Mouse (Mus musculus): ENCODE measurements at regions not wholly inside any gene's neighbourhood (a gene's known extent, or its start where the extent isn't known, plus 50 kb on each side); places are given as distances from the start of the nearest gene placed in this dataset.

DNA sequence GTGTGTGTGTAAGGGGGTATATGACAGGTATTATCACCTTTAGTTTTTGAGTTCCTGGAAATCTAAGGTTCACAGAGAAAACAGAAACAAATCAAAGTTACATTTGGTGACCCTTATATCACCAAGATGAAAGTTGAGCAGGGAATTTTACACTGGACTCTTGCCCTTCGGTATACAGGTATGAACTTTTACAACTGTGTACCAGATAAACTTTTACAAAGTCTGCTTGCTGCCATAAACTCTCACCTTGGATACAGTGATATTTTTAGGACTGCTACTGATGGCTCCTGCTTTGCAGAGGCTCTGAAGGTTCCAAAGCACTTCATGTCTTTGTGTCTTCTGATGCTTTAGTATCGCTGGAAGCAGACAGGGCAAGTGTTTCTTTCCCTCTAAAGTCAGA, 461.3 kb upstream of the Smarca2 start:
- Histone ChIP-seq H3K9ac (replicated peaks) (no peak overlapping the region), H3K4me2 (replicated peaks) (no peak overlapping the region), H3K36me3 (no peaks in the 10 kb centered on the region), H3K9me3 (no peaks in the 10 kb centered on the region), H3K4me1 (peaks cover 5% of the 10 kb centered on the region), H3K27me3 (no peaks in the 10 kb centered on the region), H3K4me3 (no peak overlapping the region), H3K27ac (replicated peaks) (no peak overlapping the region)
- ATAC-seq (ENCODE audit: low FRiP score, low read depth), result no peak
- 93% methylated on average over 2 of the region's 2 CpGs for WGBS

DNA sequence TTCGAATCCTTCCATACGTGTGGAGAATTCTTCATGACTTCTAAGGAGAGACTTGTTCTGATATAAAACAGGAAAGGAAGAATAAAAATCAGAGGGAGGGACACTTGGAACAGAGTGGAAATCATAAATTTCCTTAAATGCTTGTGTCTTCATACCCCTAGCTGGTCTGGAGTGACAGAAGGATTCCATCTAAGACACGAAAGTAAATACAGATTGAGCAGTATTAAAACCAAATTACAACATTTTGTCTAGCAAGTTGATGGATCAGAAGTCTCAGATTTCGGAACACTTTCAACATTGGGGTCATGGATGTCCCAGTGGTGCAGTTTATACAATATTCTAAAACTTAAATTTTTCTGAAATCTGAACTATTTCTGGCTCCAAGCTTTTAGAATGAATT, 453.6 kb upstream of the Smarca2 start:
- 89% methylated on average over 4 of the region's 4 CpGs for WGBS
- Histone ChIP-seq H3K4me1 (no peaks in the 10 kb centered on the region), H3K36me3 (no peaks in the 10 kb centered on the region)

DNA sequence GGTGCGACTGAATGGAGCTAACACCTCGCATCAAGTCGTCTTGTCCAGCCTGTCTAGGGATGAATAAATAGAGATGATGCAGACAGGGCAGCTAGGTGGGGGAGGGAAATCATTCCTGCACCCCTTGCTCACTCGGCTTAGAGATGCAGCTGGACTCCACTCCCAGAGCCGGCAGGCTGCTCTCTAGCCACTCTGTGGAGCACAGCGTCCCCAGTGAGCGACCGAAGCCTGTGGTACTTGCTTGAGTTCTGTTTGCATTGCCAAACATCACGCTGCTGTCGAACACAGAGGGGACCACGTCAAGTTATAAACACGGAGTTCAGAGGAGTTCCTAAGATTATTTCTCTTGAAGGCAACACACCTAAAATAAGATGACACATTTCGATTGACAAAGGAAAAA, 439.9 kb upstream of the Smarca2 start:
- Histone ChIP-seq H3K4me3 (0 out of 2 replicates have a peak overlapping the region, but pooled peaks have one; percentile 2), H3K36me3 (no peaks in the 10 kb centered on the region), H3K9me3 (no peaks in the 10 kb centered on the region), H3K4me1 (0 out of 2 replicates have a peak, but pooled peaks cover 3% of the 10 kb centered on the region), H3K27ac (replicated peaks) (no peak overlapping the region), H3K9ac (replicated peaks) (no peak overlapping the region), H3K27me3 (no peaks in the 10 kb centered on the region), H3K4me2 (replicated peaks) (peak overlapping the region; percentile 33)
- ATAC-seq (ENCODE audit: low FRiP score, low read depth), result no peak
- 27% methylated on average over 13 of the region's 13 CpGs for WGBS

More for the DNA sequence above, 453.6 kb upstream of the Smarca2 start:
- Histone ChIP-seq H3K27ac (replicated peaks) (no peak overlapping the region), H3K9me3 (no peaks in the 10 kb centered on the region), H3K4me3 (no peak overlapping the region), H3K27me3 (no peaks in the 10 kb centered on the region), H3K4me2 (replicated peaks) (no peak overlapping the region), H3K9ac (replicated peaks) (no peak overlapping the region)
- no peak for ATAC-seq (ENCODE audit: low FRiP score, low read depth)

DNA sequence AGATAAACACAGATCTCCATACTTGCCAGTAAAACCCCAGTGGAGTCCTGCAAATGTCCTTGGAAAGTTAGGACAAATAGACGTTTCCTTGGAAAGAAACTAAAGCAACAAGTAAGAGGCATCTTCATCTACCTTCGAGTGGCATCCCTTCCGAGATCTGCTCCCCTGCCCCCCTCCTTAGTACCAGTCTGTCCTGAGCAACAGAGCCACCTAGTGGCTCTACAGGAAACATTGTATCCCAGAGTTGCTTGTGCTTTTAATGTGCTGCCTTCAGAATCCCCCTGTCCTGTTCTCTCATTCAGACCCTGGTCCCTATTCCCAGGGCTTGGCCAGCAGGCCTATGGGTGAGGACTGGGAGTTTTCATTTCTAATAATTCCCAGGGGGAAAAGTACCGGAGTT, 423.1 kb upstream of the Smarca2 start:
- 30% methylated on average over 4 of the region's 4 CpGs for WGBS
- ATAC-seq (ENCODE audit: low FRiP score, low read depth), result no peak; the same call in 1 of the 2 replicates

DNA sequence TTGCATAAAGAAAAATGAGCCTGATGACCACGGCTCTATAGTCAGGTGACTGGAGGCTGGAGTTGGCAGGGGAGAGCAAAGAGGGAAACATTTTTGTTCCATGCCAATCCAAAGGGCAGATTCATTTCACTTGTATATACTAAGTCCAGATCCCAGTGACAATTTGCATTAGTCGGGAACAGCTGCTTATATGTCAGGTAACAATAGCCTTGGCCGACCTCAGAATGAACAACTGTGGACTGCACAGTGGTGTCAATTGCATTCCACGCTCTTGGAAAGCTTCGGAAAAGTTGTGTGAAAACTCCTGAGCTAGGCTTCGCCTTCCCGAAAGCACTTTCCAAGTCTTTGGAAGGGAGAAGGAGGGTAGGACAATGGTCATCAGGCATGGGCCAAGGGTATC, 419.8 kb upstream of the Smarca2 start:
- H3K4me2 ChIP-seq (replicated peaks), result no peak overlapping the region
- H3K36me3 ChIP-seq, result no peaks in the 10 kb centered on the region
- WGBS, result 88% methylated on average over 7 of the region's 7 CpGs
- H3K4me3 ChIP-seq, result no peak overlapping the region
- H3K4me1 ChIP-seq, result no peaks in the 10 kb centered on the region
- H3K9ac ChIP-seq (replicated peaks), result no peak overlapping the region
- H3K27me3 ChIP-seq, result no peaks in the 10 kb centered on the region
- H3K27ac ChIP-seq (replicated peaks), result no peak overlapping the region
- ATAC-seq (ENCODE audit: low FRiP score, low read depth), result no peak
- no peaks in the 10 kb centered on the region for H3K9me3 ChIP-seq

More for the DNA sequence above, 423.1 kb upstream of the Smarca2 start:
- H3K9ac ChIP-seq (replicated peaks), result no peak overlapping the region
- no peaks in the 10 kb centered on the region for H3K36me3 ChIP-seq
- H3K9me3 ChIP-seq, result no peaks in the 10 kb centered on the region
- H3K4me2 ChIP-seq (replicated peaks), result no peak overlapping the region
- H3K4me3 ChIP-seq, result no peak overlapping the region
- H3K27me3 ChIP-seq, result no peaks in the 10 kb centered on the region
- H3K27ac ChIP-seq (replicated peaks), result no peak overlapping the region
- no peaks in the 10 kb centered on the region for H3K4me1 ChIP-seq

DNA sequence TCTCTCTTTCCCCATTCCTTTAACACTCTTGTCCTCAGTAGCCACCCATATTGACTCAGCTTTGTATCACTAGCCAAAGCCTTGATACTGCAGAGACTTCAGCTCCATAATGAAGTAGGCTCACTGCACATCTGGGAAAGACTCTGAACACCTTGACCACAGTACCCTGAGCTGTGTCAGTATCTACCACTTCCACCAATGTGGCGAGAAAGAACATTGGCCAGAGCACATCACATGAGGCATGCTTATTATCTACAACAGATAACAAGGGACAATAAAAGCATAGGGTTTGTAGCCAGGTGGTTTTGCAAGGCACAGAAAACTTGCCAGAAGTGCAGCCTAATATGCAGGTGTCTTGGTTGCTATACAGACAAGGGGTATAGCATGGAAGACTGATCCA, 414.0 kb upstream of the Smarca2 start:
- Histone ChIP-seq H3K9ac (replicated peaks) (no peak overlapping the region), H3K4me1 (no peaks in the 10 kb centered on the region), H3K27ac (replicated peaks) (no peak overlapping the region), H3K9me3 (no peaks in the 10 kb centered on the region), H3K4me2 (replicated peaks) (no peak overlapping the region), H3K36me3 (no peaks in the 10 kb centered on the region), H3K4me3 (no peak overlapping the region), H3K27me3 (no peaks in the 10 kb centered on the region)
- no peak for ATAC-seq (ENCODE audit: low FRiP score, low read depth)
- 91% methylated on average over 1 of the region's 1 CpGs for WGBS

DNA sequence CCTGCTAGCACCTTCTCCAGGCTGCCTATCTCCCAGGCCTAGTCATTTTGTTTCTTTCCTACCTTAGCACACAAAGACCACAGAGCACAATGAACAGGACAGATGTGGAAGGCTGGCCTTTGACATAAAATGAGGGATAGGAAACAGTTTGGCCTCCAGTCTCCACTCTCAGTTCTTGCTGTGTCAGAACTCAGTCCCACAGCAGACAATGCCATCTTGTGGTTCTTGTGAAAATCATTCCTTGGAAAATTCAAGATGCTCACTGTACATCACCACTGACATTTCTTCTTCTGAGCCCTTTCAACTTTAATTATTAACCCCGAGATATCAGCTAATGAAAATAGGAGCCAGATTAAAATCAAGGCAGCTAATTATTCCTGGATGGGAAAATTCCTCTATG, 411.2 kb upstream of the Smarca2 start:
- no peak overlapping the region for H3K9ac ChIP-seq (replicated peaks)
- no peaks in the 10 kb centered on the region for H3K36me3 ChIP-seq
- no peaks in the 10 kb centered on the region for H3K27me3 ChIP-seq
- no peak overlapping the region for H3K27ac ChIP-seq (replicated peaks)
- no peaks in the 10 kb centered on the region for H3K4me1 ChIP-seq
- no peak overlapping the region for H3K4me3 ChIP-seq
- WGBS, result 81% methylated on average over 1 of the region's 1 CpGs
- no peaks in the 10 kb centered on the region for H3K9me3 ChIP-seq
- ATAC-seq (ENCODE audit: low FRiP score, low read depth), result no peak
- no peak overlapping the region for H3K4me2 ChIP-seq (replicated peaks)

DNA sequence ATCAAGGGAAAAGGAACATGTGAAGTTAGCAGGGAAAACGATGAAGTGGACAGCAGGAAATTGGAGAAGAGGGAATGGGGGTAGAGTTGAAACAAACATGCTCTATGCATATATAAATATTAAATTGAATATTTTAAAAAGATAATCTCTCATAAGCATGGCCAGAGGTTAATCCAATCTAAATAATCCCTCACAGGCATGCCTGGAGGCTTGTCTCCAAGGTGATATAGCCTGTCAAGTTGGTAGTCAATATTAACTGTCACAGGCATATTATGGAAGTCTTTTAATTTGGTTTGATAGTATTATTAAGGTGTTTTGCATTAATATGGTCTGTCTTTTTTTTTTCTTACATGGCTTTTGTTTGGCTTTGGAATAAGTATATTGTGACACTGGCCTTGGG, 396.1 kb upstream of the Smarca2 start:
- Histone ChIP-seq H3K9me3 (no peaks in the 10 kb centered on the region), H3K36me3 (no peaks in the 10 kb centered on the region), H3K27me3 (no peaks in the 10 kb centered on the region), H3K9ac (replicated peaks) (no peak overlapping the region), H3K4me3 (no peak overlapping the region), H3K4me1 (no peaks in the 10 kb centered on the region), H3K27ac (replicated peaks) (no peak overlapping the region), H3K4me2 (replicated peaks) (no peak overlapping the region)
- 21% methylated on average over 1 of the region's 1 CpGs for WGBS
- 0 out of 2 replicates have a peak, but pooled peaks have one; percentile 56 for ATAC-seq (ENCODE audit: low FRiP score, low read depth)

DNA sequence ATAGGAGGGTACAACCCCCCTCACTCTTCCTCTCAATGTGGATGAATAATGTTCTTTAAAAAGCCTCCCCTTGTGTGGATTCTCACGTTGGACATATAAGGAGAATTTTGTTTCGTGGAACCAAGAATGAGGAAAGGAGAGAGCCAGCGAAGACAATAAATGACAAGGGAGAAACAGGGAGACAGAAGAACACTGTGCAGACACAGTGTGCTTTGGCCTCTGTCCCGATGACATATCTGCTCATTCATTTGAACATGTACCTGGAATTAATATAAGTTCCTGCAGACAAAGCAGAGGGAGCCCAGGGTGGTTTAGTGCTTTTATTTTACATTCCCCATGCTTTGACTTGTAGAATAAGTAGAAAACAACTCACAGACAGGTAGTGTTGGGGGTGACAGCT, 370.3 kb upstream of the Smarca2 start:
- 74% methylated on average over 4 of the region's 4 CpGs for WGBS

DNA sequence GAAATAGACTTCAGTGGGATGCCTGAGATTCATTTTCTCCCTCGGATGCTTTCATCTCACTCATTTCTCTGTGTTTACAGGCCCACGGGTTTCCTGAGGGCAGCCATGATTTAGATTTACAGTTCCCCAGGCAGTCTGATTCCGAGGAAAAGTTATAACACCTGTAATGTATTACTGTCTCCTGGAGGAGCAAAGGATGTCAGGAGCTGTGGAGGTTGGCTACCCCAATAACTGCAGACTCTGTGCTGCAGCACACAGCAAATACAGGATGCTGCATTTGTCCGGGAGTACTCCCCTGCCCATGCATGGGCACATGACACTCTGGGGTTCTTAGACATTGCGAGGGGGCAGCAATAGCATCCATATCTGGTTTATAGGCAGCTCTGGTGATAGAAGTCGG, 360.8 kb upstream of the Smarca2 start:
- Histone ChIP-seq H3K4me2 (replicated peaks) (no peak overlapping the region), H3K9me3 (no peaks in the 10 kb centered on the region), H3K9ac (replicated peaks) (no peak overlapping the region), H3K4me1 (no peaks in the 10 kb centered on the region), H3K36me3 (no peaks in the 10 kb centered on the region), H3K27ac (replicated peaks) (no peak overlapping the region), H3K4me3 (no peak overlapping the region), H3K27me3 (no peaks in the 10 kb centered on the region)
- WGBS, result 84% methylated on average over 6 of the region's 6 CpGs
- ATAC-seq (ENCODE audit: low FRiP score, low read depth), result no peak

More for the DNA sequence above, 370.3 kb upstream of the Smarca2 start:
- H3K27me3 ChIP-seq, result no peaks in the 10 kb centered on the region
- no peak overlapping the region for H3K4me2 ChIP-seq (replicated peaks)
- ATAC-seq (ENCODE audit: low FRiP score, low read depth), result no peak
- H3K9ac ChIP-seq (replicated peaks), result no peak overlapping the region
- no peaks in the 10 kb centered on the region for H3K9me3 ChIP-seq
- no peak overlapping the region for H3K4me3 ChIP-seq
- no peak overlapping the region for H3K27ac ChIP-seq (replicated peaks)
- H3K4me1 ChIP-seq, result 0 out of 2 replicates have a peak, but pooled peaks cover 6% of the 10 kb centered on the region
- H3K36me3 ChIP-seq, result no peaks in the 10 kb centered on the region

DNA sequence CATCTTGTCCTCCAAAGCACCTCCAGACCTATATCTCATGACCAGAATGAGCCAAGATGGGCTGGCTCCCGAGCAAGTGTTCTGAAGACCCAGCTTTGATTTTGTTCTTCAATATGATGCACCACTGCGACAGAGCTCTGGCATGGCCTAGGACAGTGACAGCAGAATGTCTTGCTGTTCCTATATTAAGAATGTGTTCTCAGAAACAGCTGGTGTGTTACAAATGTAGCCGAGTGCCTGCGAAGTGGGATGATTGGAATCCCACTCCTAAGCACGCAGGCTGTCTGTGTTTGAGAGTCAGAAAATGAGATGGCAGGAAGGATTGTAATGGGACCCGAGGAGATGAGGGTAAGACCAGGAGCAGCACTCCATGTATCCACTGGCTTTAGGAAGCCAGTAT, 355.1 kb upstream of the Smarca2 start:
- 90% methylated on average over 6 of the region's 6 CpGs for WGBS
- H3K4me3 ChIP-seq, result no peak overlapping the region
- no peaks in the 10 kb centered on the region for H3K36me3 ChIP-seq
- no peaks in the 10 kb centered on the region for H3K4me1 ChIP-seq
- H3K27me3 ChIP-seq, result no peaks in the 10 kb centered on the region
- no peak for ATAC-seq (ENCODE audit: low FRiP score, low read depth)
- H3K9me3 ChIP-seq, result no peaks in the 10 kb centered on the region
- no peak overlapping the region for H3K4me2 ChIP-seq (replicated peaks)
- no peak overlapping the region for H3K9ac ChIP-seq (replicated peaks)
- no peak overlapping the region for H3K27ac ChIP-seq (replicated peaks)

DNA sequence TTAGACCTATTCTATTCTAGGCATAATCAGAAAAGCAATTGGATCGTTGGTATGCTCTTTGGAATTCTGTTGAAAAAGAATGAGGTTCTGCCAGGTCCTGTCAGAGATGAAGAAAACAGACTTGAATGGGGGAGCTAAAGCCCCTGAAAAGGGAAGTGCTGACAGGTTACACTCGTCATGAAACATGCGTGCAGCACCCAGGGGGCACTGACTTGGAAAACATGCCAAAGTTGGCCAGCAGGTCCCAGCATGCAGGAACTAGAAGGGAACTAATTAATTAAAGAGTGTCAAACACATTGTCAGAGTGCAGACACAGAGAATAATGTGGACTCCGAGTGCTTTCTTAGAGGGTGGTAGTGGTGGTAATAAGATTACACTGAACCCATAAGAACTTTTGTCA, 346.2 kb upstream of the Smarca2 start:
- 26% methylated on average over 4 of the region's 4 CpGs for WGBS
- Histone ChIP-seq H3K27ac (replicated peaks) (no peak overlapping the region), H3K4me2 (replicated peaks) (no peak overlapping the region), H3K4me1 (peaks cover 6% of the 10 kb centered on the region; the same call in 1 of the 2 replicates), H3K36me3 (no peaks in the 10 kb centered on the region), H3K9me3 (no peaks in the 10 kb centered on the region), H3K9ac (replicated peaks) (no peak overlapping the region), H3K4me3 (no peak overlapping the region), H3K27me3 (no peaks in the 10 kb centered on the region)
- no peak for ATAC-seq (ENCODE audit: low FRiP score, low read depth)

DNA sequence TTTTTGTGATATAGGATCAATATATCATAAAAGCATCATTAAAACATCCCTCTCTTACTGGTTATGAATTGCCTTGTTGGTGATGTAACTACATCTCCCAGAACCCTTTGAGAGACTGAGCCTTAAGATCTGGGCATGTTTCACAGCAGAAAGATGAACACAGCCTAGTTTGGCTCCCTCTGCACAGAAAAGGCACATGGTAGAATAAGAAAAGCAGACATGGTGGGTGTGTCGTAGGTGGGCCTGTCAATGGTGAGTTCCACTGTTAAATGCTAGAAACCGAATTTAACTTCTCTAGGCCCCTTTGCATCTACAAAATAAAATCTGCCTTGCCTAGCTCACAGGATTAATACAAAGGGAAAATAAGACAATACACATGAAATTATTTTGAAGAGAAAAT, 343.3 kb upstream of the Smarca2 start:
- Histone ChIP-seq H3K9ac (replicated peaks) (no peak overlapping the region), H3K4me2 (replicated peaks) (no peak overlapping the region), H3K9me3 (no peaks in the 10 kb centered on the region), H3K36me3 (no peaks in the 10 kb centered on the region), H3K4me3 (no peak overlapping the region), H3K27me3 (no peaks in the 10 kb centered on the region), H3K4me1 (peaks cover 6% of the 10 kb centered on the region; the same call in 1 of the 2 replicates), H3K27ac (replicated peaks) (no peak overlapping the region)
- no peak for ATAC-seq (ENCODE audit: low FRiP score, low read depth)
- WGBS, result 87% methylated on average over 2 of the region's 2 CpGs
